Mouse (Mus musculus) liver, embryonic 16.5 days (tissue): ENCODE measurements around the gene Fancc. TPM values are rescaled to one million over a fixed set of nuclear protein-coding genes. Genes with fewer than 3 reads are reported as not detected.
A peak's percentile ranks its signal among the peaks of the same experiment; 100 is the strongest.

Experiments
- ATAC-seq: fragments of 200-750 bp; cut with Nextera tagmentation; 2 replicates; pipeline ENCODE4 v1.8.0; 2017; ENCODE audit warnings: low read depth, mild to moderate bottlenecking, moderate number of reproducible peaks, moderate library complexity
- H3K27ac ChIP-seq: fragments of 300-500 bp; sonication (generic); 2 replicates; pipeline ENCODE4 v1.5.1; 2014; ENCODE audit warnings: mild to moderate bottlenecking, low read length
- H3K27me3 ChIP-seq: fragments of 300-500 bp; sonication (generic); 2 replicates; pipeline ENCODE4 v1.6.1; 2014; ENCODE audit warnings: low read depth, low read length, mixed read lengths; ENCODE audit not compliant: control insufficient read depth, insufficient read depth
- H3K36me3 ChIP-seq: fragments of 300-500 bp; sonication (generic); 2 replicates; pipeline ENCODE4 v1.6.1; 2014; ENCODE audit warnings: mild to moderate bottlenecking; ENCODE audit not compliant: control insufficient read depth, insufficient read depth
- H3K4me1 ChIP-seq: fragments of 300-500 bp; sonication (generic); 2 replicates; pipeline ENCODE4 v1.6.1; 2014; ENCODE audit warnings: low read depth, low read length, mixed read lengths; ENCODE audit not compliant: control insufficient read depth
- H3K4me2 ChIP-seq: fragments of 300-500 bp; sonication (generic); 2 replicates; pipeline ENCODE4 v1.6.1; 2014; ENCODE audit warnings: low read depth, low read length, mixed read lengths
- H3K4me3 ChIP-seq: fragments of 300-500 bp; sonication (generic); 2 replicates; pipeline ENCODE4 v1.5.1; 2014; ENCODE audit warnings: low read depth, mild to moderate bottlenecking, low read length
- H3K9ac ChIP-seq: fragments of 300-500 bp; sonication (generic); 2 replicates; pipeline ENCODE4 v1.6.1; 2014; ENCODE audit warnings: low read depth, low read length
- H3K9me3 ChIP-seq: fragments of 300-500 bp; sonication (generic); replicated peaks from 2 replicates; pipeline ENCODE4 v1.6.1; 2016; ENCODE audit warnings: low read length; ENCODE audit not compliant: control insufficient read depth
- WGBS: fragments of 180-500 bp; shearing (Covaris S2); extraction: QIAGEN DNeasy Blood & Tissue Kit; methylation state at CpG from one replicate; pipeline ENCODE4 v1.1.7; 2014; ENCODE audit not compliant: insufficient replicate concordance; 5-methylcytosine and 5-hydroxymethylcytosine counted together
- polyA plus RNA-seq: library from polyadenylated mRNA; unstranded; fragments of >200 nt; fragmentation: Nextera tagmentation; extraction: Ambion mirVana; gene quantifications from 2 replicates; pipeline ENCODE4 v1.2.1, GENCODE M21; 2015

Gene Fancc
- polyA plus RNA-seq, 1 experiment from 2014 or later: 8.2 TPM

DNA sequence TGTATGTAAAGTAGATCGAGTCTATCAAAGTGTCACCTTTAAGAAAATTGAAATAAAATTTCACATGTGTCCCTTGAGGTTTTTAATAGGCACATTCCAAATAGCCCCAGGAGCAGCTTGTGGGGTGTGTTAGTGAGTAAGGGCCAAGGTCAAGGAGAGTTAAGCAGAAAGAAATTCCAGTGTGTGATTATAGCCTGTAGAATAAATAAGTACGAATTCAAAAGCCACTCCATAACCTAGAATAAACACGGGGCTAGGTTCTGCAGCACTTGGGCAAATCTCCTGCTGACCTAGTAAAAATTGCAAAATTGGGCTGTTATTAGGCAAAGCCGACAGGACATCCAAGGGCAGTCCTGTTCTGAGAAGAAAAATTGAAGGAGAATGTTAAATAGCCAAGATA, 37.9 kb upstream of the Fancc start:
- Histone ChIP-seq H3K4me1 (no peaks in the 10 kb centered on the region), H3K9ac (no peak overlapping the region), H3K27me3 (no peaks in the 10 kb centered on the region), H3K4me2 (no peak overlapping the region), H3K27ac (no peak overlapping the region), H3K36me3 (peaks cover 62% of the 10 kb centered on the region), H3K9me3 (no peaks in the 10 kb centered on the region), H3K4me3 (no peak overlapping the region)
- no peak for ATAC-seq
- WGBS: 79% methylated on average over 4 of the region's 4 CpGs

DNA sequence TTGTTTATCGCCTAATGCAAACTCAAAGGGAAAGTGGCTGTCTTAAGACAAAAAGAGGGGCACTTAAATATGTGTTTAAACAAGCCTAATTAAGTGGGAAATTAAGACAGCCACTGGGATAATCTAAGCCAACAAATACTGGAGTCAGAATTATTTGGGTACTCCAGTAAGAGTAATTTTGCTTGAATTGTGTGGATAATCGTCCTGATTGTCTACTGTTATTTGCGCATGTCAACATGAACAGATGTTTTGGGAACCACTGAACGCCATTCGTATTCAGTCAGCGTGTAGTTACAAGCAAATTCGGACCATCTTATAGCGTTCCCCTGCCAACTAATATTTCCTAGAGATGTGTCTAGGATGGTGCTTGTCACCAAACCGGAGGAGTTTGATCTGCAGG, 33.8 kb upstream of the Fancc start:
- Histone ChIP-seq H3K36me3 (peaks cover 47% of the 10 kb centered on the region), H3K27me3 (no peaks in the 10 kb centered on the region), H3K9ac (no peak overlapping the region), H3K9me3 (no peaks in the 10 kb centered on the region), H3K4me2 (no peak overlapping the region), H3K27ac (no peak overlapping the region), H3K4me1 (peaks cover 4% of the 10 kb centered on the region; the same call in 1 of the 2 replicates), H3K4me3 (no peak overlapping the region)
- 82% methylated on average over 9 of the region's 9 CpGs for WGBS
- ATAC-seq: no peak

DNA sequence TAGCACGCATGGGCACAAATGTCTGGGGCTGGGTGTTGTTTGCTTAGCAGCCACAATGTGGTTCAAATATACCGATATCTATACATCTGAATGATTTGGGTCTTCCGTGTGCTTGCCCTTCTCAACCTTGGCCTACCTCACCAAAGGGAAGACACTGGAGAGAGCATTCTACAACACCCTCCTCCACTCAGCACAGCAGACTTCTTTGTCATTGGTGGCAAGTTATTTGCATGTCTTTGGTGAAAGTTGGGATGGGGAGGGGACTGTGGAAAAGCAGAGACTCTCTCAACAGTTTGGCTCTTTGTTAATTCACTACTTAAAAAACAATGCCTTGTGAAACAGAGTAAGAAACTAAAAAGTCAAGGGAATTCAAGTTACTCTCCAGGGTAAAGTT, 33.3 kb upstream of the Fancc start:
- WGBS: 67% methylated on average over 3 of the region's 3 CpGs
- H3K36me3 ChIP-seq: peaks cover 42% of the 10 kb centered on the region

DNA sequence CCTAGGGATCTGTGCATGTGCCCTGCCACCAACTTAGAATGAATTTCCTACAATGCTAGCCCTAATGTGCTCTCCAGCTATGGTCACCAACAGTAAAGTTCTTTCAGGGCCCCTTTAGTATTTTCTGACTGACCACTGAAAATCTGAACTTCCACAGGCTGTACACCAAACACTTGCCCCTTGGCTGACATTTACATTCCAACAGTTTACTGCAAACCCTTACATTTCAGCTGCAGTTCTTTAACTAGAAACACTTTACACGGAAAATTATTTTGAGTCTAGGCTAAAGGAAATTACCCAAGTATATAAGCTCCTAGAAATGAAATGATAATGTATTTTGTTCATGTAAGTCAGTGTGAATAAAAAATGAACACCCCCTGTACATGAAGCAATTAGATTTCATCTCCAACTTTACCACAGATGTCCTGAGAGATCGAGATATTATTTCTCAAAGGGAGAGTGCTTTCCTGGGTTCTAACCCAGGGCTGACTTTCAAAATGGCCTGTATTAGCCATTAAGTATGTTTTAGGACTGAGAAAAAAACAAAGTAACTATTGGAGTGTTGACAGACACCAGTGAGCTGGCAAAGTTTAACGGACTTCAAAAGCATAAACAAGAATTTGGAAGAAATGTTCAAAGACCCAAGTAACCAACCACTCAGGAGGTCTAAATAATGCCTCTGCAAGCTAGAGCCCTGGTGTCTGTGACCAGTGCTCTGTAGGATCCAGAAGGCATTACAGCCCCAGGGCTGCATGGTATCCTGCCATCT, 32.7 kb upstream of the Fancc start:
- no peaks in the 10 kb centered on the region for H3K9me3 ChIP-seq
- ATAC-seq: no peak
- 57% methylated on average over 3 of the region's 3 CpGs for WGBS
- H3K4me3 ChIP-seq: no peak overlapping the region
- H3K36me3 ChIP-seq: peaks cover 38% of the 10 kb centered on the region
- H3K4me2 ChIP-seq: no peak overlapping the region
- H3K4me1 ChIP-seq: peaks cover 4% of the 10 kb centered on the region; the same call in 1 of the 2 replicates
- H3K9ac ChIP-seq: no peak overlapping the region
- no peaks in the 10 kb centered on the region for H3K27me3 ChIP-seq
- no peak overlapping the region for H3K27ac ChIP-seq

More for the DNA sequence above, 33.3 kb upstream of the Fancc start:
- Histone ChIP-seq H3K9ac (no peak overlapping the region), H3K4me2 (no peak overlapping the region), H3K27ac (no peak overlapping the region), H3K4me1 (peaks cover 4% of the 10 kb centered on the region; the same call in 1 of the 2 replicates), H3K4me3 (no peak overlapping the region), H3K27me3 (no peaks in the 10 kb centered on the region), H3K9me3 (no peaks in the 10 kb centered on the region)
- no peak for ATAC-seq

DNA sequence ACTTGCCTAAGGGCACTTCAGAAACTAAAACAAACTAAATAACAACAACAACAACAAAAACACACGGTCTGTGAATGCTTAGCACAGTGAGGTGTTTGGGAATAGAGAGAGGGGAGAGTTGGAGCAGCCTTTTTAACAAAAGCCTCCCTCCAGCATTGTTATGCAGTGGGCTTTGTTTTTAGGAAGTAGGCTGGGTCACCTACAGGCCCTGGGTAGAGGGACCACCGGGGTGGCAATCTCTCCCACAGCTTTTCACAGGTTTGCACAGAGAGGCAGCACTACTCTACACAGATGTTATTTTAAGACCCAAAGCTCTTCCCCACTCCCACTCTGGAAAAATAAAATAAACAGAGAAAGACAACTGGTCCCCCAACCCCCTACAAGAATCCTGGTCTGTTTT, 31.8 kb upstream of the Fancc start:
- no peak for ATAC-seq
- Histone ChIP-seq H3K36me3 (peaks cover 42% of the 10 kb centered on the region), H3K9me3 (no peaks in the 10 kb centered on the region), H3K4me1 (peaks cover 4% of the 10 kb centered on the region; the same call in 1 of the 2 replicates), H3K27me3 (no peaks in the 10 kb centered on the region), H3K9ac (no peak overlapping the region), H3K27ac (no peak overlapping the region), H3K4me2 (no peak overlapping the region), H3K4me3 (no peak overlapping the region)
- WGBS: 30% methylated on average over 2 of the region's 2 CpGs

DNA sequence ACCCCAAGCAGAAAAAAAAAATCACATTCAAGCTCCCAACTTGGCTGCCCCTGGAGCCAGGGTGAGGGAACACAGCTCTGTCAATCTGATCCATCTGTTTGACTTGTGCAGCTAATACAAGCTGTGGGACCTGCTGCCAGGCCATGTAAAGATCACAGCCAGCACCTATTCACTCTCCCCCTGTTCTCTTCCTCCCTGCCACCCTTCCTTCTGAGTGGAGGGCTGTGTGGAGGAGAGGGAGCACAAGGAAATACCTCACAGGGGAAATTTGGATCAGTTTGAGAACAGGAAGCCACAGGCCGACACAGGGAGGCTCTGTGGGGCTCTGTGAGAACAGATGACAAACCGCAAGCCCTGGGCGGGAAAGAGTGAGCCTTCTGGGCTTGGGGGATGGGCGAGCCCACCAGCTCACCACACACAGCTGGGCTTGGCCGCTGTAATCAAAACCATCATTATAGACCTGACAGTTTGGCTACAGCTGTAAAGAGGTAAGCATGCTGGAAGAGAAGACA, 31.1 kb upstream of the Fancc start:
- peak; percentile 58; the same call in 1 of the 2 replicates for ATAC-seq
- no peaks in the 10 kb centered on the region for H3K27me3 ChIP-seq
- 21% methylated on average over 5 of the region's 5 CpGs for WGBS
- H3K27ac ChIP-seq: no peak overlapping the region
- peaks cover 36% of the 10 kb centered on the region for H3K36me3 ChIP-seq
- H3K9ac ChIP-seq: no peak overlapping the region
- no peak overlapping the region for H3K4me3 ChIP-seq
- no peak overlapping the region for H3K4me2 ChIP-seq
- H3K4me1 ChIP-seq: peaks cover 4% of the 10 kb centered on the region; the same call in 1 of the 2 replicates
- H3K9me3 ChIP-seq: no peaks in the 10 kb centered on the region

DNA sequence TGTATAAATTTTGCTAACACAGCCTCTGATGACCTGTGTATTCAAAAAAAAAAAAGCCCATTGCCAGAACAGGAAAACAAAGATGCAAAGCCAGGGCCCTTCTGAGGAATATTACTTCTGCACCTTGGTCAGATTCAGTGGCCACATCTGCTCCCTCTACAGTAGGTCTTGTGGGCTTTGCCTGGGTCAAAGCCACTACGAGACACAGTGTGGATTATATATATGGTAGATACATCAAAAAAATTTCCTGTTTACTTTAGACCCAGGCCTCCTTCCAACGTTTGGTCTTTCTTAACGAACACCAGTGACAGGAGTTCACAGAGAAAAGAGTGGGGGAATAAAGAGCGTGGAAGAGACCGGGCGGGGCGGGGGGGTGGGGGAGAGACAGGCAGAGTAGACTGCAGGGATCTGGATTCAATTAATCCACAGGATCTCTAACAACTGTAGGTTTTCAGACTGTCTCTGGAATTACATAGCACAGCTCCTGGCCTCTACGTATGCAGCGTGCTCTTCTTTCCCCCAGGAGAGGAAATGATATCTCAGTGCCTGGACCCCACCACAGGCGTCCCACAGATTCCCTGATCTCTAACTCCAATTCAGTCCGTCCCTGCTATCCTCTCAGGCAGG, 28.6 kb upstream of the Fancc start:
- Histone ChIP-seq H3K36me3 (peaks cover 21% of the 10 kb centered on the region), H3K4me1 (peaks cover 4% of the 10 kb centered on the region; the same call in 1 of the 2 replicates)

DNA sequence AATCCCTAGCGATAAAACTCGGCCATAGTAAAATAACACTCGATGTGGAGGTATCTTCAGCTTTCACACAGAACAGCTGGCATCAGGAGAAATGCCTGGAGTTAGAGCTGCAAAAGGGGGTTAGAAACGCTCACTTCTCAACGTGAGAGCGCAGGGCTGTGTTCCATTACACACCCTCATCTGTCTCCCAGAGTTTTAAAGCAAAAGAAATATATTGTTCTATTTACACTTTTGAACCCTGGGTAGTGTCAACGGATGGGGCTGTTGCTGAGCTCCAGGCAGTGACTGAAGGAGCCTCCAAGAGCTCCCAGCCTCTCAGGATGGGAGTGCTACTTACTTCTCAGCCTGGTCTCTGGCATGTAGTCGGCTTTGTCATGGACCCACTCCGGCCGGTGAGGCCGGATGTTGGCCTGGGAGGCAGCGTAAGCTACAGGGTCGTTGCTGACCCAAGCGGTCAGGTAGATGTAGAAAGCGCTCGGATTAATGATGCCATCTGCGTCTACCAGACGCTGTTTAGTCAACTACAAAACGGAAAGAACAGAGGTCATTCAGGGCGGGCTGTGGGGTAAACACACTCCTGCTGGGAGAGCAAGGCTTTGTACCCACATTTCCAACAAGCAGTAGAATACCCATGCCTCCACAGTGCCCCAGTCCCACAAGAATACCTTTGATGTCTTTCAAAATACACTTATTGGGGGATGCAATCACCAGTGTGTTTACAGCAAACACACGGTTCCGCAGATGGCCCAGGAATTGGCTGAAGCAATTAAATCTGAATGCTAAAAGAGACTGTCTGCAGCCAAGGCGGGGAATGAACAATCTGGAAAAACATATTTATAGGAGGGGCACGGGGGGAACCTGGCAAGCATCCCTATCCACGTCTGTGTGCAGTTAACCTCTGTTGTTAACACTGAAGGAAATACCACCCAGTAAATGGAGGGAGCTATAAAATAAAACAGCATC, 27.8 kb upstream of the Fancc start:
- Histone ChIP-seq H3K27me3 (no peaks in the 10 kb centered on the region), H3K4me2 (no peak overlapping the region), H3K9ac (no peak overlapping the region), H3K9me3 (no peaks in the 10 kb centered on the region), H3K36me3 (peaks cover 19% of the 10 kb centered on the region), H3K4me3 (no peak overlapping the region), H3K4me1 (peaks cover 4% of the 10 kb centered on the region; the same call in 1 of the 2 replicates), H3K27ac (no peak overlapping the region)
- ATAC-seq: no peak
- WGBS: 75% methylated on average over 25 of the region's 25 CpGs

More for the DNA sequence above, 28.6 kb upstream of the Fancc start:
- Histone ChIP-seq H3K27ac (no peak overlapping the region), H3K27me3 (no peaks in the 10 kb centered on the region), H3K4me2 (no peak overlapping the region), H3K4me3 (no peak overlapping the region), H3K9ac (no peak overlapping the region), H3K9me3 (no peaks in the 10 kb centered on the region)
- ATAC-seq: no peak
- 73% methylated on average over 11 of the region's 11 CpGs for WGBS
